Mouse (Mus musculus) left cerebral cortex, postnatal 25 days (tissue): ENCODE data around the gene Rnf150. TPM values are rescaled to one million over a fixed set of nuclear protein-coding genes. Genes with fewer than 3 reads are reported as not detected.

ENCODE experiments used
- DNase-seq, 2 experiments: peaks; one replicate each; pipeline ENCODE4 v3.0.0; 2022; ENCODE audit warnings: low spot score in 2 of 2, mixed read lengths in 1 of 2
- intact Hi-C: fragments of 180-260 bp; cut with DNase I; formaldehyde crosslinking; loops from one replicate; pipeline ENCODE4 v1.15.1; 2025
- total RNA-seq, 2 experiments: library from RNA; stranded (reverse); gene quantifications; 2 replicates each; pipeline ENCODE4 v1.2.3; 2021

Rnf150 gene
- total RNA-seq, 2 experiments from 2014 or later = 41.3 to 47.5 TPM

DNA sequence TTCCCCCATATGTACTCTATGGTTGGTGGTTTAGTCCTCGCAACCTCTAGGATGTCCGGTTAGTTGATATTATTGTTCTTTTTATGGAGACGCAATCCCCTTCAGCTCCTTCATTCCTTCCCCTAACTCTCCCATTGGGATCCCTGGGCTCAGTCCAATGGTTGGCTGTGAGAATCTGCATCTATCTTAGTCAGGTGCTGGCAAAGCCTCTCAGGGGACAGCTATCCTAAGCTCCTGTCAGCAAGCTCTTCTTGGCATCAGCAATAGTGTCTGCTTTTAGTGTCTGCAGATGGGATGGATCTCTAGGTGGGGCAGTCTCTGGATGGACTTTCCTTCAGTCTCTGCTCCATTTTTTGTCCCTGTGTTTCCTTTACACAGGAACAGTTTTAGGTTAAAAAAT lies 62.1 kb downstream of the Rnf150 start:
- intact Hi-C loops = no loop called here
- DNase-seq = no peak

DNA sequence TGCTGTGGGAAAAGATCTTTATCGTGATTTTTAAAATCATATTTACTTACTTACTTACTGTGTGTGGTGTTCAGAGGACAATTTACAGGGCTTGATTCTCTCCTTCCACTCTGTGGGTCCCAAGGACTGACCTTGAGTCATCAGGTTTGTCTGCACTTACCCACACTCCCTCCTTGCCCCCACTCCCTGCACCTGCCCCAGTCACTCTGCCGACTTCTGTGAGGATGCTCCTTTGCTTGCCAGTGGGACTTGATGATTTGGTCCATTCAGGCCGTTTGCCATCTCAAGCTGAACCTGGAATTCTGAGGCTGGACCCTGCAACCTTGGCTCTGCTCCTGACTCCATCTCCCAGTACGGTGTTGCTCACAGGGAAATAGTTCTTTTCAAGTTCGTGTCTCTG lies 63.4 kb downstream of the Rnf150 start:
- no peak for DNase-seq
- intact Hi-C loops = no loop called here

DNA sequence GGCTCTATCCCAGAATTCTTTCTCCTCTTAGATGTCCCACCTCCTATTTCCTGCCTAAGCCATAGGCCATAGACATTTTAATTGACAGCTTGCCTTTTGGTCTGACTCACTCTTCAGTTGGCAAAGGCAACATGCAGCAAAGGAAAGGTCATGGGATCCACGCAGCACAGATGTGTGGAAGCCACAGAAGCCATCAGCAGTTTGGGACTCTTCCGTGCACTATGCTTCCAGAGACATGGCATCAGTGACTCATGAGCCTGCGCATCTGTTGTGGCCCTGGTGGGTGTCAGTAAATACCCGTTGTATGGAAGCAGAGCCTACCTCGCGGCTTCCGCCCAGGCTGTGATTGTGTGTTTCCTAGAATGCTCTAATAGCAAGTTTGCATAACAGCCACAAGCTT lies 68.4 kb downstream of the Rnf150 start:
- peak in 1 of 2 experiments; percentile 29 for DNase-seq
- intact Hi-C loops = no loop called here

DNA sequence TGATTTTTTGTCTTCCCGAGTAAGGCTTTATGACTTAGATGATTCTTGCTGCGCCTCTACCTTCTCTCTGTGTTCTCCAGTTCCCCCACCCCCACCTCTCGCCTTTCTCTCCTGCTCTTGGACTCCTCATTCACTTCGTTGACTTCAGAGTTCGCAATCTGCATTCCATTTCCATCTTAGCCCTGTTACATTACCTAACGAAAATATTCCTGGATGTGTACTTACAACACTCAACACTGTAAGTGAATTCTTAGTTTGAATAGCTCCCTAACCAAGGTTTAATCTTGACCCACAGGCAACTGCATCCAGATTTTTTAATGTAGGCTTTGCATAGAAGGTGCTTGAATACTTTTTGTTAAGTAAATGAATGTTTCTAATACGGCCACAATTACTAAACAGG lies 73.0 kb downstream of the Rnf150 start:
- intact Hi-C loops = no loop called here
- no peak for DNase-seq

DNA sequence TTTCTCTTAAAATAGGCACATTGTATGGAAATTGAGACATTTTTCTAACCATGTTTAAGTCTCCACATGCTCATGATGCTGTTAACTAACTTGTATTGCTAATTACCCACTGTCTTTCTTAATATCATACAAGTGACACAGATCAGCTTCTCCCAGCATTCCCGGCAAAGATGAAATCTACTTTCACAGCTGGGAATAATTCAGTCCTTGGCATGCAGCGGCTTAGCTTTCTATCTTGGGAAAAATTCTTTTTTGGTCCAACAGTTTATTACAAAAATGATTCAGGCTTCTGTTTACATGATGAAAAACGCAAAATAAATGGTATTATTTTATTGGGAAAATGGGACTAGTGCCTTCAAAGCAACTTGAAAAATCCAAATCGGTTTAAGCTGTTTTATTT lies 73.7 kb downstream of the Rnf150 start:
- DNase-seq = no peak
- intact Hi-C loops = no loop called here

DNA sequence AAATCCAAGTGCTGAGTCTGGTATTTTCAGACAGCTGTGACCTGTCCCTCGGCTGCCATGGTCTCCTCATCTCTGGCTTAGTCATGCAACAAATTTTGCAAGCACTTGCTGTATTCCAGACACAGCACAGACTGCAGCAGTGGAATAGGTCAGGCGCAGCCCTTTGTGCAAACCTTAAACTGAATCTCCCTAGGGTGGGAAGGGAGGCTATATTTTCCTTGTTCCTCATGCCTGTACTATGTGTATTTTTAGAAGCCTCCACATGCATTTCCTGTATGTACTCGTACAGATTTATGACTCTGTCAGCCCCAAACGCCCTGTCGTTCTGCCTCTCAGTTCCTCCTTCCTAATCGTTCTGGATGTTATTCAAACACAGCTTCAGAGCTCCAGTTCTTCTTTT lies 76.8 kb downstream of the Rnf150 start:
- DNase-seq = peak in 1 of 2 experiments; percentile 65
- intact Hi-C loops = loop anchor here (5.0 kb wide), 1 partner anchor 78 kb away; the partner anchor contains the start of gene Rnf150

DNA sequence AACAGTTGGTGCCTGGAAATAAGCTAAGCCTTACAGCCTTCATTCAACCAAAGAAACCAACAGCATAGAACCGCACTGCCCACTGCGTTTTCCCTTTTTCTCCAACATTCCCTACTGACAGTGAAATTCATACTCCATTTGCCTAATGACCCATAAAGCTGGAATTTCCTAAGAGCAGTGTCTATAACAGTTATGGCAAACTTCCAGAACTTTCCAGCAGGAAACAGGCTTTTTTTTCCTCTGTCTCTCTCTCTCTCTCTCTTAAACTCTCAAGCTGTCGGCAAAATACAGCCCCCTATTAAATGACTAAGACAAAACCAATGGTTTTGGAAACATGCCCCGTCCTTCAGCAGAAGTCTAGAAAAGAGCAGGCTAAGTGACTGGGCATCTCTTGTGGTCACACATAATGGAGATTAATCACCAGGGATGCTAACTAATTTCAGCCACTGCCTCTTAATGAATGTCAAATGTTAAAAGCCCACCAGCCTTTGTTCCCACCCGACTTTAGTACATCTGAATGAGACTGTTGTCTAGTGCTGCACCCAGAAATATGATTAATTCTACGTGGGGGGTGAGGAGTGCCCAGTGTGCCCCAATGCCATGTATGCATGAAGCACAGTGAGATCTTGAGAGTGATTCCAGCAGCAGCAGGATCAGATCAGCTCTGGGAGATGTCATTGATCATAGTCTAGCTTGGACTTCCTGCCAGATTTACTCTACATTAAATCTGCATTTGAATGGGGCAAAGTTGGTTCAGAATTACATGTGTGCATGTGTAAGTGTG lies 80.3 kb downstream of the Rnf150 start:
- intact Hi-C loops = loop anchor here (5.0 kb wide), 1 partner anchor 81 kb away; the partner anchor contains the start of gene Rnf150
- DNase-seq = no peak

DNA sequence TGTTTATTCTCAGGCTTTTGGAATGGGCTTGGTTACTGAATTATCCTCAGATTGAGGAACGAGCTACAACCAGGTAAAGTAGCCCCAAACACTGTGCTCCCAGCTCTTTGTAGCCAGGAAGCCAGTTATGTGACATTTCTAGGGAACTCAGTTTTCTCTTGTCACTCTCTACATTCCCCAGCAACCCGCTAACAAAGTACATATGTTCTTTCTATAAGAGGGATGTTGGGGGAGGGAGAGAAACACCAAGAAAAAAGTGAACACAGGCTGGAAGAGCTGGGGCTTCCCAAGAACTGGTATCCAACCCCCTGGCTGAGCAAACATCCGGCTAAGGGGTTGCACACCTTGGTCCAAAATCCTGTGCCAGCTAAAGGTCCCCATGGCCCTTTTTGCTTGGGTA lies 82.7 kb downstream of the Rnf150 start:
- intact Hi-C loops = no loop called here
- peak in 1 of 2 experiments; percentile 66 for DNase-seq

DNA sequence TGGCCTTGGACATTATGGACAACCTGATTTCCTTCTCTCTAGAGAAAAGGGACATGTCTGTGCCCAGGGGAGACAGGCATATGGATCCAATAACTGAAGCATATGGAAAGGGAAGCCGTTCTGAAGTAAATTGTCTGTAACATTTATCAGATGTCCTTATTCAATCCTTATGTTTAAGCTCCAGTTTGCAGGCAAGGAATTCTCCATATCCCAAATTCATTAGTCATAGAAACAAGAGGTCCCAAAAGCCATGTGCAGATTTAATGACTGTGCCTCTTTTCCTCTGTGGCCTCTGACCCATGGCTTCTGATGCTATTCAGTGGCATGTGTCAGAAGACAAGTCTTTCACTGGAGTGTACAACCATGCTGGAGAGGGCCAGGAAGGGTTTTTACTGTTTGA lies 83.5 kb downstream of the Rnf150 start:
- no peak for DNase-seq
- intact Hi-C loops = no loop called here

DNA sequence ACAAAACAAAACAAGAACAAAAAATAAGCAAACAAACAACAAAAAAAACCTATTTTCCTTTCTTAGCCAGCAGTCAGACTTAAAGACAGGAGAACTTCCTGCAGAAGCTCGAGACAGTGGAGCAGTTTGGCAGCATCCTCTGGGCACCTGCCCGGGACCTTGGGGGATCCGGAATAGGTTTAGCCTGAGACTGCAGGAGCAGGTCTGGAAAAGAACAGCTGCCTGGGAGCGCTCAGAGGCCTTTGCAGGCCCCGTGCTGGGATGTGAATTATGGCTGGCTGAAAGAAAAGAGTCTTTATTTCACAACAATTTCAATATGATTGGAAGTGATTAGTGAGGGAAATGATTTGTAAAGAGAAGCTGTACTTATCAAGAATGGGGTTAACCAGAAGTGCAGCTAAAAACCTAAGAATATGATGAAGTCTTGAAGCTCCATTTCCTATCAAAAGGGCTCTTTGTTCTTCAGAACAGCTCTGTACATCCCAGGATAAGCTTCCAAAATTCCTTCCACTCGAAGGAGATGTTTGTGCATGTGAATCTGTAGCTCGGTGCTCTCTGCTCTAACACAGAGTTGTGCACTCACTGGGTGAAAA lies 92.1 kb downstream of the Rnf150 start:
- DNase-seq = no peak
- intact Hi-C loops = no loop called here

DNA sequence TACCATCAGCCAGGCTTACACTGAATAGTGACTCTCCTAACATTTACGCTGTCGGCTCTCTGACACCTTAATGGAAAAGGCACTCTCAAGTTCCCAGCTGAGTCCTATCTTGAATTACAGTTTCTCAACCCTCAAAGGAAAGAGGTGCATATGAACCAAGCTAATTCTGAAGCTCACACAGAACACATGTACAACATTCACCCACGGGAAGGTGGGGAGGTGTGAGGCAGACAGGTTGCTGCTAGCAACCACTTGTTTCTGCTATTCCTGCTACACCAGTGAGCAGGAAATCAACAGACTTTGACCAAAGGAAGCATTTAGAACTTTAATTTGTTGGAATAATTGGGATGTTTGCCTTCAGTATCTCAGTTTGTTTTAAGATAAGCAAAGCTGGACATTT lies 96.3 kb downstream of the Rnf150 start:
- intact Hi-C loops = no loop called here
- DNase-seq = peak; percentile 40 to 48

DNA sequence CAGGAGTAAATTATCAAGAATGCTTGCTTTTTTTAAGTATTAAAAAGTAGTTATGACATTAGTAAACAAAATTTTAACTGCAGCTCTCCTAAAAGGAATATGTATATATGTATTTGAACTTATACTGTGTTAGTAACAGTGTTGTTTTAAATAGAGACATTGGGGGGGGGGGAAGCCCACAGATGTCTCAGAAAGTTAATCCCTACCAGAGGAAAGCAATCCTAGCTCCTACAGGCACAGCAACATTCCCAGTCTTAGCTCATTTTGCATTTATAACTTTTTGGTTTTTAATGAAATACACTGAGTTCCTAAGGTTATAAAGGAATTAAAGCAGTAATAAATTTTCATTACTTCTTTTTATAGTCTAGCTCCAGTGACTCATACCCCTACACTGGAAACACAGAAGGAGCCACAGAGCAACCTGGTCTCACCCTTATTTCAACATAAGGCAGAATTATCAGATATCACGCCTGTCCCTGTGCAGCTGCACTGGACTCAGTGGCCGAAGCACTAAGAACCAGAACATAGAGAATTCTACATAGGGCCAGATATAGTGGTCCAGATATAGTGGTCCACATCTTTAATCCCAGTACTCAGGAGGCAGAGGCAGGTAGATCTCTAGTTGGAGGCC lies 96.9 kb downstream of the Rnf150 start:
- no peak for DNase-seq
- intact Hi-C loops = no loop called here

DNA sequence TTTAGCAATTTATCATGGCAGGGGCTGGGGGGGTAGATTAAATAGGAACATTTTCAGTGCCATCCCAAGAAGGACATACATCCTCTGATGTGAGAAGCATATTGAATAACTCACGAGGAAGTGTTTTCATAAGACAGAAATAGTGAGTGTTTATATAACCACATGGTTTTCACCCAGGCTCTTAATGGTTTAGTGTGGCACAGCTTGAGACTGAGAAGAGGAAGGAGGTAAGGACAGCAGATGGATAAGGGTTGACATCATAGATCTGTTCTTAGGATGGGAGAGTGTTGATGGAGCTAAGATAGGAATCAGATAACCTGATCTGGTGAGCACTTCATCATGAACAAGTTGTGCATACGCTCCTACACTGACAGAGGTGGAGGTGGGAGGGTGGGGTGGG lies 101.4 kb downstream of the Rnf150 start:
- intact Hi-C loops = no loop called here
- DNase-seq = peak in 1 of 2 experiments; percentile 38

DNA sequence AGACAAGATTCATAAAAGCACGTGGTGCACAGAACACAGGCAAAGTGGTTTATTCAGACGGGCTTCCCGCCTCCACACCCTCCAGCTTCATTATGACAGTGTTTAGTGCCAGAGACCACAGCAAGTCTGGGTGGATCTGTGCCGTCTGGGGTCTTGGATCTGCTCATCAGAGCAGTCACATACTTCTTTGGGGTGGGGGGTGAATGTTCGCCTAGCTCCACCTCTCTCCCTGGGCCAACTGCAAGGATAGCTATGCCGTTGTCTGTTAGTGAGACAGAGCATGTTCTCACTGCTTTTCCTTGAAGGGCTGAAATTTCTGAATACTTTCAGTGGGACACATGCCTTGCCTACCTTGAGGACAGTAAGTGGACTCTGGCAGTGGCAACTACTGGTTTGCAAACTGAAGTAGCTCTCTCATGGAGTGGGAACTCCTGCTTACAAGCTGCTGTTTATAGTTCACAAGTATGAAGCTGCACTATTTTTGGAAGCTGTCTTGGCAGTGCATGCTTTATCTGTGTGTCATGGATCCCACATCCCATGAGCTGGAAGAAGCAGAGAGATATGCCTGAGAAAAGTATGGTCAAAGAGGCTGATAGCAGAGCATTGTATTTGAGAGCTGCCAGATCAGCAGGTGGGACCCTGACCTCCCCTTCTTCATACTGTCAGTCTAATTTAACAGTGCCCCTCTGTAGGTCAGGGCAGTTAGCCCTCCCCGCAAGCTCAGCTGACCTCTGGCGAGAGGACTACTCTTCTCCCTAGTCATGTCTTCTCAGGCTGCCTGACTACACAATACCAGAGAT lies 104.9 kb downstream of the Rnf150 start:
- intact Hi-C loops = loop anchor here (5.0 kb wide), 1 partner anchor 106 kb away; the partner anchor contains the start of gene Rnf150
- DNase-seq = peak; percentile 43 to 89

DNA sequence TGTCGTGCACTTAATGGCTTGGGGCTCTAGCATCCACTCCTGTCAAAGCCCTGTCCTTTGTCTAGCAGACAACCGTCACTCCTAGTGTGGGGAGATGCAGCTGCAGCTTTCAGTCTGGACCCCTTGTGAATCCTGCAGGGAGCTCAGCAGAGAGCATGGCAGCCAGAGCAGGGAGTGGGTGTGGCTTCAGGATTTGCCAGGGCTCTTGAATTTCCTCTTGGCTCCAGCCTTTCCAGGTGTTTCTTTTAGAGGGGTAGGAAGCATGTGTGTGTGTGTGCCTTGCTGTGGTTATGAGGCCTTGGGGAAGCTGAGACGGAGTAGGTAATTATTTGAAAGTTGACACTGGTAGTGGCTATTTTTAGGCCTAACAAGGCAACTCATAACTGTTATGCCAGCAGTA lies 106.8 kb downstream of the Rnf150 start:
- DNase-seq = no peak
- intact Hi-C loops = loop anchor here (5.0 kb wide), 1 partner anchor 108 kb away; the partner anchor contains the start of gene Rnf150

DNA sequence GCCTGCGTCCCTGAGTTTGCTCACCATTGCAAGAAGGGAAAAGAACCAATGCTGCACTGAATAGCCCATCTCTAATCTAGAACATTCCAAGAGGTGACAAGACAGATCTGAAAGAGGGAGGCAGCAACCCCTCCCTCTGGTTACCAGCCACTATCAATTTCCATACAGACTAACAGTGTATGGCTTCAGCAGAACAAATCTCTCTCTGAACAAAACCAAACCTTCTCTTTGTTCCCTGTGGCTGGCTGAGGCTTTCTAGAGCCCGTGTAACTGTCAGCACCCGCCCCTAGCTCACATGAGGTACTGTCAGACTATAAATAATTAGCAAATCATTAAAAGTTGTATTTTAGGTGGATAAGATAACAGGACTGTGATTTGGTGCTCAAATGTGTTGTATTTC lies 109.7 kb downstream of the Rnf150 start:
- no peak for DNase-seq
- intact Hi-C loops = no loop called here

DNA sequence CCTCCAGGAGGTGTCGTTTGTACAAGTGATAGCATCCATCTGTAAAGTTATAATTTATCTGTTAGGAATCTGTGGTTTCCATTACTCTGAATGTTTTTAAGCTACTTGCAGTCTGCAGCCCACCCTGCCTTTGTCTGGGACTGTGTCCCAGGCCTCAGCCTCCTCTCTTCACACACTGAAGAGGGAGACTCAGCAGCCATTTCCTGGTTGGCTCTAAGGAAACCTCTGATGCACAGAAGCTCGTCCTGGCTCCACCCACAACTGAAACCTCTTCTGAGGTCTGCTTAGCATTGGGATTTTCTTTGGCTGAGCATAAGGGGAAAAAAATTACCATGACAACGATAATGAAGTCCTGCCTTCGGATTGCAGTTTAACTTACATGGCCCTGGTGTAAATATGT lies 110.2 kb downstream of the Rnf150 start:
- intact Hi-C loops = no loop called here
- peak in 1 of 2 experiments; percentile 66 for DNase-seq

DNA sequence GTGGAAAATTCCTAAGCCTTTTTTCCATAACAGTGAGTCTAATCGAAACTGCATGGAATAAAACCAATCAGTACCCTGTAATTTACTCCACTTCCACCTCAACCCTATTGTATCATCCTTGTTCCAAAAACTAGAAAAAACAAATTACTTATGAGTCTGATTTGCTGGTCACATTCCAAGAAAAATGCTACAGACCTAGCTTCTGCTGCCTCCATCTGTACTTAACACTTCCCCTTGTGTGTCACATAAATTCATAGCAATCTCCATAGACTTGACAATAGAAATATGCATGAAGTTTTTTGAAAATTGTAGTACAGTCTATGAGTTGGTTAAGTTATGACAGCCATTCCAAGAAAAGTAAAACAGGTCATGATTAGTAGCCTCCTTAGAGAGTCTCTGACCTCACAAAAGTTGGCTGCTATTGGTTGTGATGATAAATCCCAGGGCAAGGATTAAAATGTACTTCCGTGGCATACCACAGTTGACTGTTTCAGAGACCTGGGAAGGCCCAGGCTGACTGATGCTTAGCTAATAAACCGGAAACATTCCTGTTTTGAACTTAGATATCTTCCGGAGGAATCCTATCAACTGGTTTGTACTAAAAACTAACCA lies 118.2 kb downstream of the Rnf150 start:
- DNase-seq = no peak
- intact Hi-C loops = no loop called here

DNA sequence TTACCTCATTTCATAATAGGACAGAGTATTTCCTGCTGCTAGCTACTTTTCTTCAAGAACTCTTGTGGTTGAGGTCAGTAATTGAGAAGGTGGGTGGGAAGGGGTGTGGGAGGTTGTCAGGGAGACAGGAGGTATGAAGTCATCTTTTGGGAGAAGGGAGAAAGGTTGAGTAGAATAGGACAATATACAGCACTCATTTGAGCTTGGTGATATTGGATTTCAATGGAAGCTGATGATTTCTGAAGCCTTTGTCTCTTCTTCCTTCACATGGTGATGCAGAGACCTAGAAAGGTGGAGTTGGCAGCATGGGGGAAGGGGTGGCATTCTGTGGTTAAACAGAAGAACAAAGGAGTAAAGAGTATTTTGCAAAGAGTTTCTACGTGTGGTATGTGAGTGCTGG lies 119.7 kb downstream of the Rnf150 start:
- DNase-seq = no peak
- intact Hi-C loops = no loop called here

DNA sequence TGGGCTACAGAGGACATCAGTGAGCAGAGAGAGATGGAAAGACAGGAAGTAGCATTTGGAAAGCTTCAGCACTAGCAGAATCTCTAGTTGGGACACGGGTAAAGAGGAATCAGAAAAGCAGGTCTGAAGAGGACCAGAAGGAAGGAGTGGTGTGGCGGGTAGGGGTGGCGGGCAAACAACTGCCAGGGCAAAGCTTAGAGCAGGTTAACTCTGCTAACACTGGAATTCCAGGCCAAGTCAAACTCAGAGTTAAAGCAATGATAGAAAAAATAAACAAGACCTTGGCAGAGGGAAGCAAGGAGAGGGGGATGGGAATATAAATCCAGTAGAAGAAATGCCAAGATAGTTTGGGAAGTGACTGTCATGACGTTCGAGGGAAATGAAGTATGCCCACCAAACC lies 120.1 kb downstream of the Rnf150 start:
- intact Hi-C loops = no loop called here
- no peak for DNase-seq
